Mouse (Mus musculus) layer of hippocampus, adult 18-20 months (tissue): Measurements from ENCODE around the gene Hcrt. TPM values are rescaled to one million over a fixed set of nuclear protein-coding genes. Genes with fewer than 3 reads are reported as not detected.

Experiments used
- DNase-seq, 2 experiments: peaks; one replicate each; pipeline ENCODE4 v3.0.0; 2022; ENCODE audit warnings: low spot score in 2 of 2
- long read RNA-seq: library from polyadenylated mRNA; stranded (forward); transcript quantifications from one replicate; pipeline ENCODE4 v2.0.0, GENCODE M21; 2021
- total RNA-seq, 2 experiments: library from RNA; stranded (reverse); gene quantifications; 2 replicates each; pipeline ENCODE4 v1.2.3; 2021

Gene Hcrt
- not detected for total RNA-seq
- long read RNA-seq: 0 reads

- no peak for DNase-seq
Measured at GRCm38 (mm10) chr11:100762831-100763230, at the start of gene Hcrt. Gene Hcrt (minus strand): TSS chr11:100762931.

- no peak for DNase-seq
Measured at GRCm38 (mm10) chr11:100811132-100811531, 48.4 kb upstream of the Hcrt start.

- DNase-seq: no peak
Measured at GRCm38 (mm10) chr11:100810516-100810915, 47.8 kb upstream of the Hcrt start.

- no peak for DNase-seq
Measured at GRCm38 (mm10) chr11:100806380-100807305, 43.9 kb upstream of the Hcrt start.

GRCm38 (mm10) chr11:100805535-100805934 is 42.8 kb upstream of the Hcrt start:
- DNase-seq: no peak

GRCm38 (mm10) chr11:100804409-100804808 is 41.7 kb upstream of the Hcrt start:
- DNase-seq: no peak

- no peak for DNase-seq
Measured at GRCm38 (mm10) chr11:100799426-100799825, 36.7 kb upstream of the Hcrt start.

- no peak for DNase-seq
Measured at GRCm38 (mm10) chr11:100796585-100796984, 33.9 kb upstream of the Hcrt start.

- no peak for DNase-seq
Measured at GRCm38 (mm10) chr11:100795386-100795785, 32.7 kb upstream of the Hcrt start.

- peak in 1 of 2 experiments; percentile 31 for DNase-seq
Measured at GRCm38 (mm10) chr11:100791457-100792049, 28.8 kb upstream of the Hcrt start.

GRCm38 (mm10) chr11:100790644-100791043 is 27.9 kb upstream of the Hcrt start:
- DNase-seq: peak in 1 of 2 experiments; percentile 49

- DNase-seq: no peak
Measured at GRCm38 (mm10) chr11:100789702-100790101, 27.0 kb upstream of the Hcrt start.

GRCm38 (mm10) chr11:100785774-100786173 is 23.0 kb upstream of the Hcrt start:
- peak in 1 of 2 experiments; percentile 30 for DNase-seq

GRCm38 (mm10) chr11:100784286-100784685 is 21.6 kb upstream of the Hcrt start:
- DNase-seq: no peak

GRCm38 (mm10) chr11:100782568-100782967 is 19.8 kb upstream of the Hcrt start:
- DNase-seq: no peak

- no peak for DNase-seq
Measured at GRCm38 (mm10) chr11:100781763-100782475, 19.2 kb upstream of the Hcrt start.

- no peak for DNase-seq
Measured at GRCm38 (mm10) chr11:100780247-100780646, 17.5 kb upstream of the Hcrt start.

GRCm38 (mm10) chr11:100778069-100778468 is 15.3 kb upstream of the Hcrt start:
- DNase-seq: no peak

- no peak for DNase-seq
Measured at GRCm38 (mm10) chr11:100775921-100776320, 13.2 kb upstream of the Hcrt start.

- no peak for DNase-seq
Measured at GRCm38 (mm10) chr11:100774261-100774660, 11.5 kb upstream of the Hcrt start.

GRCm38 (mm10) chr11:100770646-100771408 is 8.1 kb upstream of the Hcrt start, which contains the start of gene Ghdc:
Gene Ghdc (minus strand): TSS chr11:100770957.
- peak; percentile 60 to 79 for DNase-seq
